Mouse (Mus musculus): ENCODE data around the gene Mcu. TPM values are rescaled to one million over a fixed set of nuclear protein-coding genes. Genes with fewer than 3 reads are reported as not detected.

Mcu gene
- total RNA-seq (2023), result 60.2 and 62.5 TPM in 2 replicates

DNA sequence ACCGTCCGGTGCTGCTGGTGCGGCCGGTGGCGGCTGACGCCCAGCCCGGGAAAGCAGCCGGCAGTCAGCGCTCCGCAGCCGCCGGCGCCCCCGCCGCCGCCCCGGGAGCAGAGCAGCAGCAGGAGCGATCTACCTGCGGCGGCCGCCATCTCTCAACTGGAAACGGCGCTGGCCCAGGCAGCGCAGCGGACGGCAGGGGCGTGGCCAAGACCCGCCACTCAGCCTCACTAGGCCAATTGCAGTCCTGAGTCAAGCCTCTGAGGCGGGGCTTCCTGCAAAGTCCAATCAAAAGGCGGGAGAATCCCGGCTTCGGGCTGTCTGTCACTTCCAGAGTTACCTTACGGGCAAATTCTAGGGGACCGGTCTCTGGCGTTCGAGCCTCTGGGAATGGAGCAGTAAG lies at the start of gene Mcu:
Gene Mcu, minus strand, starts transcription at position 171 of the 400 bp plus-strand sequence.

DNA sequence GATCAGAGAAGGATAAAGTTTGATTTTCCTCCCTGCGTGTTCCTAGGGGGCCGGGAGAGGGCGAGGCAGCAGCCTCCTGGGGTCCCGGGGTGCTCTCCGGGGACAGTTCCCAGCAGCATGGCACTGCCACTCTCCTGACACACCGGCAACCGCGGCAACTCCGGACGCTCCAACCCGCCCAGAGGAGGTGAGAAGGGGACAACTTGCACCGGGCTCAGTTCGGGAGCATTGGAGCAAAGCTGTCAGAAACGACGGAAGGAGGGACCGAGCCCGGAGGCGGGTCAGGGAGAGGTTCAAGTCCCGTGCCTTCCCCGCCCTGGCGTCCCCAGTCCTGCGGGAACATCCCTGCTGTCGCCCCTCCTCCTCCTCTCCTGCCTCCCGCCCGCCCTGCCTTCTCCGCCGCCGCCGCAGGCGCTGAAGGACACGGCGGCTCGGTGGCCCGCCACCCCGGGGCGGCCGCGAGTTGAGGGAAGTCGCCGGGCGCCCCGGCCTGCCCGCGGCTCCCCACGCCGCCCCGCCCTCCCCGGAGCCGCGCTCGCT lies 441 bp downstream of the Mcu start, which contains the start of gene Gm10322:
Gene Gm10322, plus strand, starts transcription at position 83 of the 540 bp plus-strand sequence.

DNA sequence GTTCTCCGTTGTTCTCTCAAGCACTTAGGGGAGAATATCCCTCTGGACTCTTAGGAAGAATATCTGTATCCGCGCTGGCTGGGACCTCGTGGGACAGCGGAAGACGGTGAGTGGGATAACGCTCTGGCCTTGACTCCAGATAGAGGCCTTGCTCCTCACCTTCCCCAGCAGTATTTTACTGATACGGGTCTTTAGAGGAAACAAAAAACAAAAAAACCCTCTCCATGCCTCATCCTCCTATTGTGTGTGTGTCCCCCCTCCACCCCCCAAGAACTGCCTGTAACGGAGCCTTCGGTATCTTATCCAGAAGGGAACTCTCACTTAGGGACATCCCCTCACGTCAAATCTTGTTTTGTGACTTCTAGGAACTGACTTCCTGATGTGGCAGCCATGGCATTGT lies 174.8 kb downstream of the Mcu start, which contains the start of gene Oit3:
Gene Oit3, minus strand, starts transcription at position 44 of the 400 bp plus-strand sequence.

DNA sequence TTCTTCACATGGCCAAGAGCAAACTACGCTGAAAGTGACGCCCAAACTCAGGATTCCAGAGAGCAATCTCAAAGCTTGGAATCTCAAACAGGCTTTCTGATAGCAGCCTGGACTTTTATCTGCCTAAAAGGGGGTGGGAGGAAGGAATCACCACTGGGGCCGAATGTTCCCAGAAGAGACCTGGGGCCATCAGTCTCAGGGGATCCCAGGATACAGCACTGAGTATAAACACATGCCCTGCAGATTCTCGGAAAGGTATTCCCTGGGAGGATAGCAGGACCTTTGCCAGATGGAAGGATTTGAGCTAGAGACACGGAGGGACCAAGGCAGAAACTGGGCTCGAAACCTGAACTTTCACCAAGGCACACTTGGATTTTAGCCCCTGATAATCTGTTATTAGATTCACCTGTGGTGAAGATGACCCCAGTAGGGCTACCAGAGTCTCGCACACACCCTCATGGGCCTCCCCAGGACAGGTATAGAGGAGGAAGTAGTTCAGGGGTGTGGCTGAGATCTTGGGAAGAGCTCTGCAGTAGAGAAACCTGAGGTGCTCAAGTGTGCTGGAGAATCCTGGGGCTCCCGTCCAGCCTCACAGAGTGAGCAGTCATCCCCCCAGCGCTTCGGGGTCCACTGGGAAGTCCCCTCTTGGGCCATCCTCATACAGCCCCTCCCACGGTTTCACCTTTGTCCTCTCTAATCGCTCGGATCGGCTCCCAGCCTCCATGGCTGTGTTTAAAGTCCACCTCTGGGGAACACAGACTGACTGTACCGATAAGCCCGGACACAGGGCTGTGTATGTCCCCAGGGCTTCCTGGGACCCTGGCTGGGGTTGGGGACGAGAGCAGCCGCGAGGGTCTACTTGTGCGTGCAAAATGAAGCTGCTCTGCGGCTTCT lies 213.3 kb downstream of the Mcu start, which contains the start of gene Pla2g12b:
Gene Pla2g12b, plus strand, starts transcription at position 762 of the 894 bp plus-strand sequence.

Other genes with a start within 250 kb of the Mcu start
- 2.9 and 8.2 TPM in 2 replicates for gene Gm10273, start 221.1 kb downstream of the Mcu start, total RNA-seq (2023)
- not detected in 2 replicates for gene Pla2g12b, start 213.0 kb downstream of the Mcu start, total RNA-seq (2023)
- 0.16 TPM in 1 of 2 replicates, not detected in the other for gene Oit3, start 174.9 kb downstream of the Mcu start, total RNA-seq (2023)
- not detected in 2 replicates for gene Gm10322, start 629 bp downstream of the Mcu start, total RNA-seq (2023)
- gene Micu1, start 85.8 kb upstream of the Mcu start, total RNA-seq (2023), result 113 and 116 TPM in 2 replicates

All from neutrophil, adult 65 days (primary cell).